Mouse (Mus musculus) thymus, postnatal 25 days (tissue): Measurements from ENCODE around the gene Lrp10.

Experiments
- DNase-seq: peaks from one replicate; pipeline ENCODE4 v3.0.0; 2022

The Lrp10 gene

GRCm38 (mm10) chr14:54463959-54464292, at the start of gene Lrp10:
TSS of gene Lrp10 (plus strand) at chr14:54464137.
- DNase-seq, result peak; percentile 94

DNA sequence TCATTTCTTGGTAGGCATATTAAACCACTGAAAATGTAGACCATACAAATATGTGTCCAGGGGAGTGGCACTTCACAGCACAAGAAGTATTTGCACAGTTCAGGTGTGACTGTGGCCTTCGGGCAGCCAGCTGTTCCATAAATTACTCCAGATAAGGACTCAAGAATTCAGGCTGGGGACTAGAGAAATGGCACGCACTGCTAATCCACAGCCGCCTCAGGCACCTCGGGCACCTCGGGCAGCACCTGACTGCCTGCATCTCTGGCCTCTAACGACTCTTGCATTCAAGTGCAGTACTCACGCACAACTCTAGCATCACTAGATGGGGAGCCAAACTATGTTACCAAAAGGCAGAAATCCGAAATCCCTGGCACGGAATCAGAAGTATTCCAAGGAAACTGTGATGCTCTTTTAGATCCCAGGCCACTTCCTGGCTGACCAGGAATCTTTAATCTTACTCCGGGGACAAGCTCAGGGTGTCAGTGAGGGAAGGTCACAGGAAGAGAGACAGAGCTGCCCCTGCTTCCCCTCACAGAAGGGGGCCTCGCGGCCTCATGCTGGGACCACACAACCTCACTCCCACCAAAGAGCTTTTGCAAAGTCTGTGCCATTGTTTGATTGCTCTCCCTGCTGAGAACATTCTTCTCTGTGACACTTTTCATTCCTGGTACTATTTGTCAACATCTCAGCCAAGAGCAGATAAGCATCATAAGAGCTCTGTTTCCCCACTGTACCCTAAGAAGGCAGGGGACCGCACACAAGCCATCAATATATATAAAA, 48.5 kb upstream of the Lrp10 start:
- no peak for DNase-seq

- DNase-seq, result no peak
These were observed 47.6 kb upstream of the Lrp10 start for GRCm38 (mm10) chr14:54416229-54416775.

GRCm38 (mm10) chr14:54416830-54417229, 47.1 kb upstream of the Lrp10 start:
- no peak for DNase-seq

GRCm38 (mm10) chr14:54417623-54418081, 46.3 kb upstream of the Lrp10 start, which contains the start of gene Slc7a7:
TSS of gene Slc7a7 (minus strand) at chr14:54417780.
- DNase-seq, result no peak

GRCm38 (mm10) chr14:54421014-54421413, 42.9 kb upstream of the Lrp10 start:
- DNase-seq, result no peak

- DNase-seq, result peak; percentile 38
These were observed 40.5 kb upstream of the Lrp10 start for GRCm38 (mm10) chr14:54423406-54423805.

- no peak for DNase-seq
These were observed 39.3 kb upstream of the Lrp10 start for GRCm38 (mm10) chr14:54424634-54425033.

DNA sequence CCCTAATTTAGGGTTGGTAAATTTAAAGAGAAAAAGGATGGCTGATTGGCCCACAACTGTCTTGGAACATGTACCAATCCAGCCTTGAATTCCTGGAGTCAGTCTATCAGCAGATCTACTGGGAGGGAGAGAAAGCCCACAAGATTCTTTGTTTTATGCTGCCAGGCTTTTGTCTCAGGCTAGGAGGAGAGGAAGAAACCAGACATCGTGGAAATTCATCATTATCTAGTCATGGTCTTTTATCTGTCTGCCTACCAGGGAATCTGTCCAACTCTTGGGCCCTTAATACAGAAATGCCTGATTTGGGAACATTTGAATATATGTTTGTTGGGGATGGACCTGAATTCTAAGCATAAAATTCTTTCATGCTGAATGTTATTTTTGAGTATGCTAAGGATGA, 38.4 kb upstream of the Lrp10 start:
- no peak for DNase-seq

DNA sequence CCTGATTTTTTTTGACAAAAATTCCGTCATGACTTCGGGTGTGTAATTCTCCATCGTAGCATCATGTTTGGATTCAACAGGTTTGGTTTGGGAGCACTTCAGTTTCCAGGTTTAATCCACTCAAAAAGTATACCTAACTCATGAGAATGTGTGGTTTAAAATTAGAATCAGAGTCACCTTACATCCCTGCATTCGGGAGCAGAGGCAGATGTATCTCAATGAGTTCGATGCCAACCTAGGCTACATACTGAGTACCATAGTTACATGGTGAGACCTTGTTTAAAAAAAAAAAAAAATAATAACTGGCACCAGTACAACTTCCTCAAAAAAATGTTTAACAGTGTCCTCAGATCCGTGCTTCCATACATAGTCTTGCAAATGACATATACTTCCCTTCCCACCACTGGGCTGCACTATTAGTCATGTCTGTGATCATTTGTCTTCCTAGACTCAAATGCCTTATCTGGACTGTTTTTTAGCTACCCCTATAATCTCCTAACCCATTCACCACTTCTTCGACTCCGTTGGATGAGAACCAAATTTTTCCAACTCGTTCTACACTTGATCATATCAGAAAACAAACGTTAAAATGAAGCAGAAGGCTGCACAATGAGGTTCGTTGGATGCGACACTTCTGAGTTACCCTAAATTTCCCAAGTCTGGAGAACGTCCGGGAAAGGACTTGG, 37.8 kb upstream of the Lrp10 start:
- no peak for DNase-seq

DNA sequence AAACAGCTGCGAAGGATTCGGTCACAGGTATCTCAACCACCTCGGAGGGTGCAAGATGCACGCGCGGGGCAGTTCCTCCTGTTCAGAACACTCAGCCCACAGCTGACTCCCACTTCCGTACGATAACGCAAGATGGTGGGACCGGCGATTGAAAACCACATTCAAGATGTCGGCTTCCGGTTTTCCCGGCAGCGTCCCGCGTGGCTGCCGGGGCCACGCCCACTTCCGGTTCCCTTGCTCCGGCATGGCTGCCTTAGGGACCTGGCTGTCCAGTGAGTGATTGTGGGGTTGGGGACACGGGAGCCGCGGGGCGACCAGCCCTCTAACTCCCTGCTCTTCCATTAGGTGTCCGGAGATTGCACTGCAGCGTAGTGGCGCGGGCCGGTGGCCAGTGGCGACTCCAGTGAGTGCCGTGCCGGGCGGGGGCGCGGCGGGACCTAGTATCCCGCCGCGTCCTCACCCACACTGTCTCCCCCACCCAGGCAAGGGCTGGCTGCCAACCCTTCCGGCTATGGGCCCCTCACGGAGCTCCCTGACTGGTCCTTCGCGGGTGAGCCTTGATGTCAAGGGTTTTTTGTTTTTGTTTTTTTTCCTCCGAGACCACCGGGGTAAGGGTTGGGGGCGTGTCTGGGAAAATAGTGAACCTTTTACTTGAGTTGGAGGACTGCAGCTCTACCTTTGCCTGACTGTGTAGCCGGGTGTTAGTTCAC, 37.1 kb upstream of the Lrp10 start, which contains the start of gene Mrpl52:
Gene Mrpl52 (plus strand): TSS at position 221 of the 710 bp plus-strand sequence.
- DNase-seq, result peak; percentile 90

- no peak for DNase-seq
These were observed 36.2 kb upstream of the Lrp10 start for GRCm38 (mm10) chr14:54427696-54428095.

GRCm38 (mm10) chr14:54428421-54428820, 35.5 kb upstream of the Lrp10 start:
- DNase-seq, result no peak

- DNase-seq, result no peak
These were observed 34.4 kb upstream of the Lrp10 start for GRCm38 (mm10) chr14:54429332-54430093.

GRCm38 (mm10) chr14:54430406-54431145, 33.4 kb upstream of the Lrp10 start:
- no peak for DNase-seq

DNA sequence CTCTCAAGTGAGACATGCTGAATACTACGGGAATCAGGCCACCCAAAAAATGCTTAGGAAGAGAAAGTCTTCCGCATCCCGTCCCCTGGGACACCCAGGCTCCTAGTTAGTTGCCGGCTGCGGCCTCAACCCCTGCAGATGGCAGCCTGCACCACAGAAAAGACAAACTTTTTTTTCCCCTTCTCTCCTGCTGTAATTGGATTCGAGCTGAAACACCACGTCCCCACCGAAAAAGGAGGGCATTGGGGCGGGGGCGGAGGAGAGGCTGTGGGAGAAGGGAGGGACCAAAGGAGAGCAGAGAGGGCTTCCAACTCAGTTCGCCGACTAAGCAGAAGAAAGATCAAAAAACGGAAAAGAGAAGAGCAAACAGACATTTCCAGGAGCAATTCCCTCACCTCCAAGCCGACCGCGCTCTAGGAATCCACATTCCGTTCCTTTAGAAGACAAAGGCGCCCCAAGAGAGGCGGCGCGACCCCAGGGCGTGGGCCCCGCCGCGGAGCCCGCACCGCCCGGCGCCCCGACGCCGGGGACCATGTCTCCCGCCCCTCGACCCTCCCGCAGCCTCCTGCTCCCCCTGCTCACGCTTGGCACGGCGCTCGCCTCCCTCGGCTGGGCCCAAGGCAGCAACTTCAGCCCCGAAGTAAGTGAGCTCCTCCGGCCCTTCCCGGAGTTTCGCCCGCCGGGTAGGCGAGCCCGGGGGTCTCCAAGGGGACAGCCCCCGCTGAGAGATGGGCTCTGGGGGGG, 32.4 kb upstream of the Lrp10 start, which contains the start of gene Mmp14:
Gene Mmp14 (plus strand): TSS at position 279 of the 744 bp plus-strand sequence.
- peak; percentile 35 for DNase-seq

GRCm38 (mm10) chr14:54432078-54432836, 31.7 kb upstream of the Lrp10 start:
- peak; percentile 32 for DNase-seq

DNA sequence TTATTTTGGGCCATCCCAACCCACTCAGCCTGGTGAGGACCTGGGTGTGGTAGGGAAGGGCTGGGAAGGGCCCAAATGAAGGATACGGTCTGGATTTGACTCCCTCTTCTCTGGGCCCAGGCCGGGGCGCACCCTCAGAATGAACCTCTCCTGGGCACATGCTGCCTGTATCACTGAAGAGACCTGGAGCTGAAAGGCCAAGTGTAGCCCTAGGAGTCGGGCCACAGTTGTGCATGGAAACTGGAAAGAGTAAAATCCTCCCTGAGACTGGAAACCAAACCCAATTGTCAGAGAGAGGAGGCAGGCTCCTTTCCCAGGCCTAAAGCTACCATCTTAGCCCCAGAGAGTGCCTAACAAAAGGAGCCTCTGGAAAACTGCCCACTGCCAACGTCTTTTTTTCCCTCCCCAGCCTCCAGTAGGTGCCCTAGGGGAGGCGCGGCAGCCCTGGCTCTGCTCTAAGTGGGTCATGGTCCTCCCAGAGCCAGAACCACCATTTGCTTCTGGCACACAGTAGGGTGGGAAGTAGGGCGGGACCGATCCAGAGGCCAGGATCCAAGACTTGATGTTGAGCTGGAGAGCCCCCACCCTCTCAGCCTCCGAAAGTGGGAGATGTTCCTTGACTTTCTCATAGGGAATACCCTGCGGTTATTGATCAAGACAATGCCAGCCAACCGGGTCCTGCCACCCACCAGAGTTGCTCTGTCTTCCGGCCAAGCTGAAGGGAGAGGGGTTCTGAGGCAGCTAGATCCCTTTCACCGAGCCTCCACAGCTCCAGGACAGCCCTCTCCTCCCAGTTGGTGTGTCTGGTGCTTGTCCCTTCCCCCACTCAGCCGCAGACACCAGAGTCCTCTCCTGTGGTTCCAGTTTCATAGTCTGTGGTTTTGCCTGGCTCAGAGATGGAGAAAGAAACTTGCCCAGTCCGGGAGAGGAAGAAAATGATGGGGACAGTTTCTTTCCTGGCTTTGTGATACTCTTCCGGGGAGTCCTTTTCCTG, 30.8 kb upstream of the Lrp10 start:
- no peak for DNase-seq
